ENCODE assay signal across 35 mouse cellular contexts in the genomic region with DNA sequence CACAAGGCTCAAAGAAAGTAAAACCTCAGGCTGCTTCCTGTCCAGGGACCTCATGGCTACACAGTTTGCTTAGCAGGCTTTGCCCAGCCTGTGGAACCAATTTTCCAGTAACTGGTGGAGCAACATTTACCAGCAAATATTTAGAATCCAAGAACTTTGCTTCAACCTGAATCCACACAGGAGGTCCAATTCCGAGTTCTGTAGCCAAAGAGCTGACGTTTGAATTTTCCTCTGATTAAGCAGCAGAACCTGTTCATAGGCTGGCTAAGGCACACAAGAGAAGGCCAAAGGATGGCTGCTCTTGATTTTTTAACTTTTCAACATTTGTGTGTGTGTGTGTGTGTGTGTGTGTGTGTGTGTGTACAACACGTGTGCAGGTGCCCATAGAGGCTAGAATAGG.
"Had no signal": no experiment of that assay in that cellular context is flagged by ENCODE, and none has a peak within 500 bp of the region (broad histone marks: within the 10 kb centered on the region; RNA-seq: fewer than 3 reads in every experiment).

No protein-coding gene starts in this region.

- H3K9me3 ChIP-seq: heart, embryonic 10.5 days; heart, embryonic 12.5 days; heart, embryonic 13.5 days; heart, embryonic 15.5 days; hindbrain, embryonic 10.5 days; hindbrain, embryonic 12.5 days; hindbrain, embryonic 13.5 days; hindbrain, embryonic 15.5 days; intestine, embryonic 15.5 days; kidney, embryonic 15.5 days had no signal

- H3K9ac ChIP-seq: heart, embryonic 12.5 days; heart, embryonic 13.5 days; heart, embryonic 15.5 days; hindbrain, embryonic 12.5 days; hindbrain, embryonic 13.5 days; hindbrain, embryonic 14.5 days; hindbrain, embryonic 15.5 days; intestine, embryonic 15.5 days; kidney, embryonic 15.5 days had no signal

- ATAC-seq: hindbrain, embryonic 16.5 days; hindbrain, postnatal 0 days; inflammation-experienced regulatory T-cells, adult 6 months; intestine, embryonic 15.5 days; intestine, embryonic 16.5 days; intestine, postnatal 0 days had no signal

- H3K4me2 ChIP-seq: heart, embryonic 11.5 days; heart, embryonic 12.5 days; heart, embryonic 13.5 days; heart, embryonic 15.5 days; hindbrain, embryonic 12.5 days; hindbrain, embryonic 13.5 days; hindbrain, embryonic 14.5 days; hindbrain, embryonic 15.5 days; intestine, embryonic 15.5 days; kidney, embryonic 15.5 days had no signal

- H3K4me3 ChIP-seq: heart, embryonic 10.5 days; heart, embryonic 12.5 days; heart, embryonic 13.5 days; heart, embryonic 15.5 days; hindbrain, embryonic 10.5 days; hindbrain, embryonic 12.5 days; hindbrain, embryonic 13.5 days; hindbrain, embryonic 15.5 days; intestine, embryonic 15.5 days; kidney, embryonic 15.5 days; layer of hippocampus, adult 2 months had no signal

- H3K27me3 ChIP-seq: heart, embryonic 12.5 days; heart, embryonic 13.5 days; heart, embryonic 15.5 days; hindbrain, embryonic 12.5 days; hindbrain, embryonic 13.5 days; hindbrain, embryonic 15.5 days; intestine, embryonic 15.5 days; kidney, embryonic 15.5 days had no signal

- H3K36me3 ChIP-seq: heart, embryonic 10.5 days; heart, embryonic 12.5 days; heart, embryonic 13.5 days; heart, embryonic 15.5 days; hindbrain, embryonic 10.5 days; hindbrain, embryonic 12.5 days; hindbrain, embryonic 13.5 days; hindbrain, embryonic 15.5 days; intestine, embryonic 15.5 days; kidney, embryonic 15.5 days had no signal

- H3K4me1 ChIP-seq: heart, embryonic 10.5 days; heart, embryonic 13.5 days; heart, embryonic 15.5 days had no signal

- DNase-seq: heart, postnatal 10 days; heart, postnatal 14 days; heart, postnatal 36 days; heart, postnatal 4 days; kidney, adult 11 months; kidney, adult 18-20 months; kidney, adult 2 months; kidney, adult 8-10 months; kidney, adult 9 months; kidney, postnatal 10 days; kidney, postnatal 14 days; kidney, postnatal 25 days; kidney, postnatal 36 days; kidney, postnatal 4 days; layer of hippocampus, adult 9-11 months; layer of hippocampus, postnatal 36 days had no signal

- H3K27ac ChIP-seq: heart, embryonic 10.5 days; heart, embryonic 13.5 days; heart, embryonic 15.5 days; hindbrain, embryonic 10.5 days; hindbrain, embryonic 12.5 days; hindbrain, embryonic 13.5 days; hindbrain, embryonic 14.5 days; hindbrain, embryonic 15.5 days; hindbrain, postnatal 0 days; intestine, embryonic 15.5 days; kidney, embryonic 15.5 days; kidney, postnatal 0 days; layer of hippocampus, adult 2 months had no signal
